15 mouse cellular contexts compared by ENCODE assay signal in the genomic region with DNA sequence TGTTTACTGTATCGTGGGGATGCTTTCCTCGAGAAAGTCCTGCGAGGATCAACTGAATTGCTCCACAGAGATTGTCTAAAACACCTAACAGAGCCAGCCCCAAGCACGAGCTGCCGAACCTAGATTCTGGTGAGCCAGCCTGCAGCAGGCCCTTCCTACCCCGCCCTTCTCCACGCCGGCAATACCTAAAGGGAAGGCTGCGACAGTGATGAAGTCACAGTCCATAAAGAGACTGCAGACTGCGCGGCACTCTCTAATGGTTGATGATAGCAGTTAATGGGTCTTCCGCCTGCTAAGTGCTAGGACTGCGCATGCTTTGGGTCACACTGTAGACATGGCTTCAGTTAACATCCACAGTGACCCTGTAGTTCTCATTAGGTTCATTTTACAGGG. TPM values are rescaled to one million over a fixed set of nuclear protein-coding genes. Genes with fewer than 3 reads are reported as not detected.
DNase-seq lines count a peak whose midpoint lies in the region; ATAC-seq lines count a peak whose summit lies in the region.
"Had no signal": no experiment of that assay in that cellular context is flagged by ENCODE, and none has a peak within 500 bp of the region (broad histone marks: within the 10 kb centered on the region; RNA-seq: fewer than 3 reads in every experiment).

No protein-coding gene starts in this region.

- peak overlapping the region; percentile 78 for H3K27ac ChIP-seq in heart, embryonic 13.5 days (replicated peaks)
- 0 out of 2 replicates have a peak overlapping the region, but pooled peaks have one; percentile 14 for H3K27ac ChIP-seq in midbrain, embryonic 14.5 days (replicated peaks; ENCODE audit: low read depth, low read length)
- no peak overlapping the region for H3K27ac ChIP-seq in midbrain, embryonic 15.5 days
- H3K27ac ChIP-seq in intestine, embryonic 16.5 days (ENCODE audit: low read length) = no peak overlapping the region
- H3K27ac ChIP-seq in stomach, embryonic 15.5 days = peak overlapping the region; percentile 33
- H3K27ac ChIP-seq: embryonic facial prominence, embryonic 12.5 days had no signal

- H3K27me3 ChIP-seq in heart, embryonic 13.5 days (replicated peaks) = no peaks in the 10 kb centered on the region
- H3K27me3 ChIP-seq in midbrain, embryonic 14.5 days (ENCODE audit: control insufficient read depth, insufficient read depth, low read length) = no peaks in the 10 kb centered on the region
- H3K27me3 ChIP-seq in midbrain, embryonic 15.5 days (replicated peaks) = no peaks in the 10 kb centered on the region
- H3K27me3 ChIP-seq in intestine, embryonic 16.5 days (replicated peaks; ENCODE audit: control insufficient read depth, insufficient read depth, low read length) = no peaks in the 10 kb centered on the region
- H3K27me3 ChIP-seq in stomach, embryonic 15.5 days (replicated peaks) = no peaks in the 10 kb centered on the region
- H3K27me3 ChIP-seq: embryonic facial prominence, embryonic 12.5 days had no signal

- H3K4me2 ChIP-seq in heart, embryonic 13.5 days = peak overlapping the region; percentile 46
- no peak overlapping the region for H3K4me2 ChIP-seq in midbrain, embryonic 14.5 days (ENCODE audit: low read length)
- H3K4me2 ChIP-seq in midbrain, embryonic 15.5 days = no peak overlapping the region
- peak overlapping the region; percentile 45; the same call in 1 of the 2 replicates for H3K4me2 ChIP-seq in intestine, embryonic 16.5 days (ENCODE audit: low read depth, low read length)
- H3K4me2 ChIP-seq in stomach, embryonic 15.5 days = 0 out of 2 replicates have a peak overlapping the region, but pooled peaks have one; percentile 19
- H3K4me2 ChIP-seq: embryonic facial prominence, embryonic 12.5 days had no signal

- no peaks in the 10 kb centered on the region for H3K36me3 ChIP-seq in heart, embryonic 13.5 days
- no peaks in the 10 kb centered on the region for H3K36me3 ChIP-seq in midbrain, embryonic 14.5 days (ENCODE audit: control insufficient read depth, insufficient read depth, low read length)
- no peaks in the 10 kb centered on the region for H3K36me3 ChIP-seq in midbrain, embryonic 15.5 days (replicated peaks)
- no peaks in the 10 kb centered on the region for H3K36me3 ChIP-seq in intestine, embryonic 16.5 days (ENCODE audit: control insufficient read depth, insufficient read depth, low read length)
- no peaks in the 10 kb centered on the region; the same call in 1 of the 2 replicates for H3K36me3 ChIP-seq in stomach, embryonic 15.5 days
- H3K36me3 ChIP-seq: embryonic facial prominence, embryonic 12.5 days had no signal

- no peaks in the 10 kb centered on the region for H3K9me3 ChIP-seq in heart, embryonic 13.5 days
- H3K9me3 ChIP-seq in midbrain, embryonic 14.5 days (ENCODE audit: control insufficient read depth, low read length) = no peaks in the 10 kb centered on the region
- no peaks in the 10 kb centered on the region for H3K9me3 ChIP-seq in midbrain, embryonic 15.5 days
- H3K9me3 ChIP-seq in intestine, embryonic 16.5 days (ENCODE audit: control insufficient read depth, low read length) = no peaks in the 10 kb centered on the region
- H3K9me3 ChIP-seq in stomach, embryonic 15.5 days = no peaks in the 10 kb centered on the region
- H3K9me3 ChIP-seq: embryonic facial prominence, embryonic 12.5 days had no signal

- peaks cover 78% of the 10 kb centered on the region for H3K4me1 ChIP-seq in heart, embryonic 13.5 days
- peaks cover 20% of the 10 kb centered on the region for H3K4me1 ChIP-seq in midbrain, embryonic 14.5 days (ENCODE audit: control insufficient read depth, insufficient read depth, low read length)
- H3K4me1 ChIP-seq in midbrain, embryonic 15.5 days = peaks cover 43% of the 10 kb centered on the region
- peaks cover 50% of the 10 kb centered on the region for H3K4me1 ChIP-seq in intestine, embryonic 16.5 days (ENCODE audit: control insufficient read depth, insufficient read depth, low read length)
- H3K4me1 ChIP-seq in stomach, embryonic 15.5 days = peaks cover 32% of the 10 kb centered on the region

- peak overlapping the region; percentile 56 for H3K9ac ChIP-seq in heart, embryonic 13.5 days
- no peak overlapping the region for H3K9ac ChIP-seq in midbrain, embryonic 14.5 days (replicated peaks; ENCODE audit: low read length)
- H3K9ac ChIP-seq in midbrain, embryonic 15.5 days = no peak overlapping the region
- no peak overlapping the region; the same call in 1 of the 2 replicates for H3K9ac ChIP-seq in intestine, embryonic 16.5 days (ENCODE audit: low read depth, low read length)
- no peak overlapping the region for H3K9ac ChIP-seq in stomach, embryonic 15.5 days
- H3K9ac ChIP-seq: embryonic facial prominence, embryonic 12.5 days had no signal

- 28% methylated on average over 13 of the region's 13 CpGs for WGBS in heart, embryonic 13.5 days
- WGBS in midbrain, embryonic 14.5 days = 88% methylated on average over 13 of the region's 13 CpGs
- WGBS in midbrain, embryonic 15.5 days = 82% methylated on average over 13 of the region's 13 CpGs
- 35% methylated on average over 13 of the region's 13 CpGs for WGBS in intestine, embryonic 16.5 days
- WGBS in stomach, embryonic 15.5 days = 35% methylated on average over 13 of the region's 13 CpGs

- no peak for DNase-seq in heart, adult 9 months (ENCODE audit: low spot score in 2 of 2)
- DNase-seq in midbrain, embryonic 14.5 days = no peak
- DNase-seq in thymus, postnatal 14 days = no peak
- no peak for DNase-seq in layer of hippocampus, adult 11-12 months (ENCODE audit: low spot score)
- DNase-seq: cerebellum, adult 8-10 months; liver; lung, postnatal 14 days; retina, postnatal 1 day; thymus, postnatal 4 days had no signal

- no peak for ATAC-seq in heart, embryonic 13.5 days (ENCODE audit: extremely low read depth, insufficient number of reproducible peaks, low FRiP score, low TSS enrichment)
- no peak for ATAC-seq in midbrain, embryonic 14.5 days (ENCODE audit: low FRiP score, low TSS enrichment)
- ATAC-seq in midbrain, embryonic 15.5 days (replicated peaks) = no peak
- ATAC-seq in intestine, embryonic 16.5 days = peak; percentile 69
- no peak for ATAC-seq in stomach, embryonic 15.5 days (ENCODE audit: insufficient read depth, low FRiP score, low read depth)
- ATAC-seq: CD4-positive, CD25-positive, alpha-beta regulatory T cell, adult 4 months had no signal

- H3K4me3 ChIP-seq in heart, embryonic 13.5 days = no peak overlapping the region
- no peak overlapping the region for H3K4me3 ChIP-seq in midbrain, embryonic 14.5 days (replicated peaks; ENCODE audit: low read depth, low read length)
- no peak overlapping the region for H3K4me3 ChIP-seq in midbrain, embryonic 15.5 days
- H3K4me3 ChIP-seq in intestine, embryonic 16.5 days (ENCODE audit: low read length) = no peak overlapping the region
- no peak overlapping the region for H3K4me3 ChIP-seq in stomach, embryonic 15.5 days (replicated peaks)
- H3K4me3 ChIP-seq: embryonic facial prominence, embryonic 12.5 days had no signal

RNA-seq across cellular contexts. Expression of gene Dlg5, which starts 38.4 kb away (rescaled TPM):
- 8.6 and 10.4 TPM in 2 replicates for polyA plus RNA-seq in heart, embryonic 13.5 days (2015; fragmentation: Nextera tagmentation; extraction: Ambion mirVana)
- polyA plus RNA-seq in midbrain, embryonic 14.5 days (2014; fragmentation: Nextera tagmentation; extraction: Ambion mirVana) = 32.9 TPM in 2 replicates
- polyA plus RNA-seq in midbrain, embryonic 15.5 days (2015; fragmentation: Nextera tagmentation; extraction: Ambion mirVana) = 21.9 and 22.9 TPM in 2 replicates
- polyA plus RNA-seq in intestine, embryonic 16.5 days (2015; fragmentation: Nextera tagmentation; extraction: Ambion mirVana) = 7.4 and 7.8 TPM in 2 replicates
- 13.5 and 15.6 TPM in 2 replicates for polyA plus RNA-seq in stomach, embryonic 15.5 days (2015; fragmentation: Nextera tagmentation; extraction: Ambion mirVana)

Comparison
In these comparisons a context has a peak if more than half of its experiments do, and no peak if none do; other contexts are left out.
1. H3K27ac ChIP-seq: peak in heart, embryonic 13.5 days (single experiment), midbrain, embryonic 14.5 days (single experiment) and stomach, embryonic 15.5 days (single experiment); none in midbrain, embryonic 15.5 days (single experiment) and intestine, embryonic 16.5 days (single experiment).
2. H3K4me2 ChIP-seq: peak in heart, embryonic 13.5 days (single experiment), intestine, embryonic 16.5 days (single experiment) and stomach, embryonic 15.5 days (single experiment); none in midbrain, embryonic 14.5 days (single experiment) and midbrain, embryonic 15.5 days (single experiment).